Mouse (Mus musculus) liver, embryonic 12.5 days (tissue): ENCODE measurements at regions not wholly inside any gene's neighbourhood (a gene's known extent, or its start where the extent isn't known, plus 50 kb on each side); places are given as distances from the start of the nearest gene placed in this dataset.

Experiments used
- ATAC-seq: fragments of 200-750 bp; cut with Nextera tagmentation; 2 replicates; pipeline ENCODE4 v1.8.0; 2017; ENCODE audit warnings: moderate number of reproducible peaks, mild to moderate bottlenecking, moderate library complexity
- H3K27ac ChIP-seq: fragments of 300-500 bp; sonication (generic); 2 replicates; pipeline ENCODE4 v1.5.1; 2016; ENCODE audit warnings: mild to moderate bottlenecking
- H3K27me3 ChIP-seq: fragments of 300-500 bp; sonication (generic); replicated peaks from 2 replicates; pipeline ENCODE4 v1.6.1; 2016; ENCODE audit warnings: mild to moderate bottlenecking, moderate library complexity
- H3K36me3 ChIP-seq: fragments of 300-500 bp; sonication (generic); 2 replicates; pipeline ENCODE4 v1.6.1; 2016; ENCODE audit warnings: mild to moderate bottlenecking, moderate library complexity
- H3K4me1 ChIP-seq: fragments of 300-500 bp; sonication (generic); 2 replicates; pipeline ENCODE4 v1.6.1; 2016
- H3K4me2 ChIP-seq: fragments of 300-500 bp; sonication (generic); 2 replicates; pipeline ENCODE4 v1.6.1; 2016; ENCODE audit warnings: mild to moderate bottlenecking, moderate library complexity
- H3K4me3 ChIP-seq: fragments of 300-500 bp; sonication (generic); 2 replicates; pipeline ENCODE4 v1.5.1; 2016; ENCODE audit warnings: mild to moderate bottlenecking, moderate library complexity
- H3K9ac ChIP-seq: fragments of 300-500 bp; sonication (generic); 2 replicates; pipeline ENCODE4 v1.6.1; 2016; ENCODE audit warnings: mild to moderate bottlenecking, moderate library complexity
- H3K9me3 ChIP-seq: fragments of 300-500 bp; sonication (generic); replicated peaks from 2 replicates; pipeline ENCODE4 v1.6.1; 2016; ENCODE audit warnings: mild to moderate bottlenecking, moderate library complexity
- WGBS: fragments of 180-500 bp; shearing (Covaris S2); methylation state at CpG from one replicate; pipeline ENCODE4 v1.1.7; 2016; ENCODE audit not compliant: insufficient replicate concordance; 5-methylcytosine and 5-hydroxymethylcytosine counted together

GRCm38 (mm10) chr11:111748496-111748895 is 682.5 kb downstream of the Kcnj2 start:
- Histone ChIP-seq H3K27ac (no peak overlapping the region), H3K4me2 (no peak overlapping the region), H3K27me3 (peaks cover 5% of the 10 kb centered on the region; the same call in 1 of the 2 replicates), H3K9ac (no peak overlapping the region), H3K4me3 (no peak overlapping the region), H3K4me1 (peaks cover 5% of the 10 kb centered on the region), H3K9me3 (no peaks in the 10 kb centered on the region), H3K36me3 (no peaks in the 10 kb centered on the region)
- WGBS: 86% methylated on average over 1 of the region's 1 CpGs
- no peak for ATAC-seq

GRCm38 (mm10) chr11:111754735-111755134 is 688.8 kb downstream of the Kcnj2 start:
- 71% methylated on average over 2 of the region's 2 CpGs for WGBS
- no peak overlapping the region for H3K4me2 ChIP-seq
- no peaks in the 10 kb centered on the region for H3K9me3 ChIP-seq
- H3K9ac ChIP-seq: no peak overlapping the region
- no peaks in the 10 kb centered on the region for H3K4me1 ChIP-seq
- H3K4me3 ChIP-seq: no peak overlapping the region
- no peaks in the 10 kb centered on the region for H3K36me3 ChIP-seq
- no peaks in the 10 kb centered on the region for H3K27me3 ChIP-seq
- no peak for ATAC-seq
- no peak overlapping the region for H3K27ac ChIP-seq

GRCm38 (mm10) chr11:111763081-111763480 is 697.1 kb downstream of the Kcnj2 start:
- WGBS: 75% methylated on average over 3 of the region's 3 CpGs
- Histone ChIP-seq H3K4me2 (no peak overlapping the region), H3K4me3 (no peak overlapping the region), H3K27ac (no peak overlapping the region), H3K27me3 (no peaks in the 10 kb centered on the region), H3K9me3 (no peaks in the 10 kb centered on the region), H3K4me1 (no peaks in the 10 kb centered on the region), H3K36me3 (no peaks in the 10 kb centered on the region), H3K9ac (no peak overlapping the region)
- no peak for ATAC-seq

DNA sequence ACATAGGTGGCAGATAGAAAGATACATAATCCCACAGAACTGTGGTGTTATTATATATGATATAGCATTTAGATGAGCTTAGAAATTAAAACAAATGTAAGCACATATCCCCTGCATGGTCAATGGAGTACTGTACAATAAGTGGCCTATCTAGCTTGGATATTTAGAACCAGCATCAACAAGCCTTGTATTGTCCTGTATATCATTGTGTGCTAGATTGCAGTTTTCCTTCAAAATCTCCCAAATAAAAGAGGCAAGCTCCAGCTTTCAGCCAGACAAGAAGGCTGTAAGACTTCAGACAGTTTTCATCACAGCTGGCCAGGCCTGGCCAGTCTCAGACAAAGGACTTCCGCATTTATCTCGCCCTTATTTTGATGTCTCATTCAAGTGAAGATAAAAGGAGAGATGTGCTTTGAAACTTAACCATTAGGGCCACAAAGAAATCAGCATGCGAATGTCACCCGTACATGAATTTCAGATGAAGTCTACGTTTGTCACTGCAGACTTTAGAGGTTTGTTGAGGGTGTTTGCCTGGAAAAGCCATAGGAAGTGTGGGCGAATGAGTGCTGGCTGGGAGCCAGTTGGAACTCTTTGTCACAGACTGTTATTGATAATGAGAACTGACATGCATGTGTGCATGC is 700.5 kb downstream of the Kcnj2 start:
- Histone ChIP-seq H3K9me3 (no peaks in the 10 kb centered on the region), H3K27me3 (no peaks in the 10 kb centered on the region), H3K36me3 (no peaks in the 10 kb centered on the region), H3K27ac (no peak overlapping the region), H3K4me2 (no peak overlapping the region), H3K4me1 (no peaks in the 10 kb centered on the region), H3K9ac (no peak overlapping the region), H3K4me3 (no peak overlapping the region)
- WGBS: 53% methylated on average over 6 of the region's 6 CpGs
- no peak for ATAC-seq

DNA sequence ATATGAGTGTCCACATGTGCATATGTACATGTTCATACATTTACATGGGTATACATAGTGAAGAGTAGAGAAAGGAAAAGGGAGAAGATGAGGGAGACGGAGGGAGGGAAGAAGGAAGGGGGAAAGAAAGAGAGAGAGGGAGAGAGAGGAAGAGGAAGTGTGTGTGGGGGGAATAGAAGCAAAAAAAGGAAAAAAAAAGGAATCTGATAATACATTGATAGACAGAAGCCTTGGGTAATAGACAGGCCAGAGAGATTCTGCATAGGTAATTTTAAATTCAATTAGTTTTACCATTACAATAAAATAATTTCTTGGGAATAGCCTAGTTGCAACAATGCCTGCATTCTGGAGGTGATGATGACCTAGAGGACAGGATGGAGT is 701.0 kb downstream of the Kcnj2 start:
- H3K9me3 ChIP-seq: no peaks in the 10 kb centered on the region

GRCm38 (mm10) chr11:111774108-111774679 is 708.2 kb downstream of the Kcnj2 start:
- no peaks in the 10 kb centered on the region for H3K36me3 ChIP-seq
- H3K4me1 ChIP-seq: peaks cover 15% of the 10 kb centered on the region
- peak; percentile 95 for ATAC-seq
- H3K9ac ChIP-seq: no peak overlapping the region
- H3K4me2 ChIP-seq: no peak overlapping the region
- no peak overlapping the region for H3K27ac ChIP-seq
- H3K9me3 ChIP-seq: no peaks in the 10 kb centered on the region
- no peak overlapping the region for H3K4me3 ChIP-seq
- H3K27me3 ChIP-seq: no peaks in the 10 kb centered on the region
- 32% methylated on average over 2 of the region's 2 CpGs for WGBS

More for the DNA sequence above, 701.0 kb downstream of the Kcnj2 start:
- H3K4me1 ChIP-seq: no peaks in the 10 kb centered on the region
- H3K27me3 ChIP-seq: no peaks in the 10 kb centered on the region
- H3K4me3 ChIP-seq: no peak overlapping the region
- no peak overlapping the region for H3K4me2 ChIP-seq
- no peak for ATAC-seq
- no peak overlapping the region for H3K27ac ChIP-seq
- H3K9ac ChIP-seq: no peak overlapping the region
- 71% methylated on average over 1 of the region's 1 CpGs for WGBS
- no peaks in the 10 kb centered on the region for H3K36me3 ChIP-seq

DNA sequence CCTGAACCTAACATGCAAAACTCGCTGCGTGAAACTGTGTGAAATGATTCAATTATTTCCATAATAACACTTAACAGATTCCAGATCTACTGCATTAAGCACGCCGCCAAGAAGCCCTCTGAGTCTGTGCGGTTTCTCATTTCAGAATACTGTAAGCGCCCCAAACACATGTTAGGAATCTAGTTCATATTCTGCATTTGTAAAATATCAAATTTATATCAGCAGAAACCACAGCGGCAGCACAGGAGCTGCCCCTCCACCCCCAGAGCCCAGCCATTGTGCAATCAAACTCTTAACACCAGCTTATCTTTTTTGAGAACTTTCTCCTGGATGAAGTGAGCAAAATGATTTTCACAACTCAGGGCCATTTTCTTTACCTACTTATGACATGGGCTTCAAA is 715.4 kb downstream of the Kcnj2 start:
- no peak for ATAC-seq
- no peaks in the 10 kb centered on the region for H3K36me3 ChIP-seq
- no peaks in the 10 kb centered on the region for H3K27me3 ChIP-seq
- no peaks in the 10 kb centered on the region for H3K9me3 ChIP-seq
- H3K4me3 ChIP-seq: no peak overlapping the region
- no peaks in the 10 kb centered on the region for H3K4me1 ChIP-seq
- no peak overlapping the region for H3K9ac ChIP-seq
- WGBS: 60% methylated on average over 7 of the region's 7 CpGs
- H3K27ac ChIP-seq: no peak overlapping the region
- H3K4me2 ChIP-seq: no peak overlapping the region

GRCm38 (mm10) chr11:111791267-111791926 is 725.4 kb downstream of the Kcnj2 start:
- Histone ChIP-seq H3K4me1 (no peaks in the 10 kb centered on the region), H3K9ac (no peak overlapping the region), H3K27ac (no peak overlapping the region), H3K4me3 (no peak overlapping the region), H3K36me3 (no peaks in the 10 kb centered on the region), H3K27me3 (no peaks in the 10 kb centered on the region), H3K9me3 (no peaks in the 10 kb centered on the region), H3K4me2 (no peak overlapping the region)
- 51% methylated on average over 6 of the region's 6 CpGs for WGBS
- ATAC-seq: no peak

DNA sequence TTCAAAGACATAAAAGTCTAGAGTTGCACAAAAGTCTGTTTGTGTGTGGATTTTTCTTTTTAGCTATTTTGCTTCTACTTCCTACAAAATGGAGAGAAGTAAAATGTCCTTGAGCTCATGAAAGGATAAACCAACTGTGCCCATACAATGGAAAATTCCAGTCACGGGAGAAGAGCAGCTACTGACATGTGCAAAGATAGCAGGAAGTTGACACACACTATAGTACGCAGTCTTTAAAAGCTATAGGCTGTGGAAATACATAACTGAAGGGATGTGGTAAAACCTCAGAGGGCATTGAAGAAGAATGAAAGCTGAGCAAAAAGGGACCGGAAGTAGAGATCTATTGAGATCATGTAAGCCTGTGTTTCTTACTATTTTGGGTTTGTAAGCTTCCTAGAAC is 735.1 kb downstream of the Kcnj2 start:
- no peaks in the 10 kb centered on the region for H3K27me3 ChIP-seq
- H3K9ac ChIP-seq: no peak overlapping the region
- H3K4me3 ChIP-seq: no peak overlapping the region
- 57% methylated on average over 3 of the region's 3 CpGs for WGBS
- no peak for ATAC-seq
- H3K36me3 ChIP-seq: no peaks in the 10 kb centered on the region
- H3K4me1 ChIP-seq: no peaks in the 10 kb centered on the region
- H3K4me2 ChIP-seq: no peak overlapping the region
- no peak overlapping the region for H3K27ac ChIP-seq
- H3K9me3 ChIP-seq: no peaks in the 10 kb centered on the region

GRCm38 (mm10) chr11:111816176-111816775 is 750.3 kb downstream of the Kcnj2 start:
- Histone ChIP-seq H3K9me3 (no peaks in the 10 kb centered on the region), H3K4me3 (no peak overlapping the region), H3K4me2 (no peak overlapping the region), H3K4me1 (no peaks in the 10 kb centered on the region), H3K36me3 (no peaks in the 10 kb centered on the region), H3K9ac (no peak overlapping the region), H3K27me3 (no peaks in the 10 kb centered on the region), H3K27ac (no peak overlapping the region)
- WGBS: 78% methylated on average over 18 of the region's 18 CpGs
- ATAC-seq: no peak

GRCm38 (mm10) chr11:111818124-111818523 is 752.2 kb downstream of the Kcnj2 start:
- no peak overlapping the region for H3K9ac ChIP-seq
- no peaks in the 10 kb centered on the region for H3K27me3 ChIP-seq
- no peaks in the 10 kb centered on the region for H3K36me3 ChIP-seq
- WGBS: 11% methylated on average over 10 of the region's 10 CpGs
- no peaks in the 10 kb centered on the region for H3K4me1 ChIP-seq
- H3K4me2 ChIP-seq: no peak overlapping the region
- H3K4me3 ChIP-seq: no peak overlapping the region
- H3K27ac ChIP-seq: no peak overlapping the region
- ATAC-seq: no peak
- H3K9me3 ChIP-seq: no peaks in the 10 kb centered on the region

- H3K27ac ChIP-seq: no peak overlapping the region
- H3K36me3 ChIP-seq: no peaks in the 10 kb centered on the region
- no peak overlapping the region for H3K4me3 ChIP-seq
- H3K4me2 ChIP-seq: no peak overlapping the region
- WGBS: 61% methylated on average over 7 of the region's 7 CpGs
- H3K4me1 ChIP-seq: no peaks in the 10 kb centered on the region
- no peaks in the 10 kb centered on the region for H3K9me3 ChIP-seq
- H3K9ac ChIP-seq: no peak overlapping the region
- H3K27me3 ChIP-seq: no peaks in the 10 kb centered on the region
- ATAC-seq: no peak
Measured at GRCm38 (mm10) chr11:111820356-111820755, 754.4 kb downstream of the Kcnj2 start.
